Mouse (Mus musculus) heart, embryonic 10.5 days (tissue): Measurements from ENCODE around the gene Il33. TPM values are rescaled to one million over a fixed set of nuclear protein-coding genes. Genes with fewer than 3 reads are reported as not detected.

ENCODE experiments used
- DNase-seq: peaks from one replicate; pipeline ENCODE4 v3.0.0-alpha.2; 2017; ENCODE audit warnings: low spot score
- H3K27ac ChIP-seq: fragments of 300-500 bp; sonication (generic); 2 replicates; pipeline ENCODE4 v1.5.1; 2016; ENCODE audit warnings: mild to moderate bottlenecking
- H3K27me3 ChIP-seq: fragments of 300-500 bp; sonication (generic); 2 replicates; pipeline ENCODE4 v1.6.1; 2016; ENCODE audit warnings: mild to moderate bottlenecking; ENCODE audit not compliant: poor library complexity, insufficient read depth, severe bottlenecking
- H3K36me3 ChIP-seq: fragments of 300-500 bp; sonication (generic); 2 replicates; pipeline ENCODE4 v1.6.1; 2016; ENCODE audit warnings: mild to moderate bottlenecking, moderate library complexity
- H3K4me1 ChIP-seq: fragments of 300-500 bp; sonication (generic); 2 replicates; pipeline ENCODE4 v1.6.1; 2016; ENCODE audit warnings: mild to moderate bottlenecking
- H3K4me3 ChIP-seq: fragments of 300-500 bp; sonication (generic); 2 replicates; pipeline ENCODE4 v1.5.1; 2016; ENCODE audit warnings: mild to moderate bottlenecking, moderate library complexity
- H3K9me3 ChIP-seq: fragments of 300-500 bp; sonication (generic); 2 replicates; pipeline ENCODE4 v1.6.1; 2016; ENCODE audit warnings: mild to moderate bottlenecking, moderate library complexity
- WGBS: fragments of 180-500 bp; shearing (Covaris S2); methylation state at CpG from one replicate; pipeline ENCODE4 v1.1.7; 2016; 5-methylcytosine and 5-hydroxymethylcytosine counted together
- polyA plus RNA-seq: library from polyadenylated mRNA; unstranded; fragments of >200 nt; fragmentation: Nextera tagmentation; extraction: Ambion mirVana; gene quantifications from 2 replicates; pipeline ENCODE4 v1.2.1, GENCODE M21; 2016

Il33 gene
- 1.1 and 1.7 TPM in 2 replicates for polyA plus RNA-seq

DNA sequence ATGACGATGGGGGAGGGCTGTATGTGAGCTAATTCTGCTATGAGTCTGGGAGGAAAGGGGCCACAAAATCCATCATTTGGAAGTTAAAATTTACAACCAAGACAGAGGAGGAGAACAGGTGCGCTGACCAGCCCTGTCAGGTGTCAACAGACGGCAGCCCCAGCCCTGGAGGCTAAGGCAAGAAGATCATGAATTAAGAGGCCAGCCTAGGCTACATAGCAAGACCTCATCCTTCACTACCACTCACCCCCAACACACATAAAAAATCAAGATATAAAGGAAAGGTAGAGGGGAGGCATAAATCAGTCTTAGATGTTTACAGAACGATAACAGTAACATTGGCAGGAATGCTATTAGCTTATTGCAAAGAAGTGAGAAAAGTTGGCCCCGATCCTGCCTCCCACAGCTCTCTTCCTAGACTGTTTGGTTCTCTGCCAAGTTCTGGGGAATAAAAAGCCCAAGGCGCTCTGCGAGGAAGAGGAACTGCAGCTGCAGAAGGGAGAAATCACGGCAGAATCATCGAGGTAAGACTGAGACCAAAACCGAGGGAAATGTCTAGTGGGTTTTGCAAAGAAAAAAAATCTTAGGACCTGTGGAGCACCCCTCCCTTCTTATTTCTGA lies at the start of gene Il33:
Gene Il33 (plus strand): TSS at position 477 of the 621 bp plus-strand sequence.
- Histone ChIP-seq H3K4me3 (no peak within 1 kb of the TSS), H3K36me3 (no peaks in the 10 kb centered on the region), H3K27ac (no peak within 1 kb of the TSS), H3K27me3 (no peaks in the 10 kb centered on the region), H3K9me3 (no peaks in the 10 kb centered on the region), H3K4me1 (peaks cover 13% of the 10 kb centered on the region)
- WGBS: 66% methylated on average over 10 of the region's 10 CpGs
- DNase-seq: no peak

DNA sequence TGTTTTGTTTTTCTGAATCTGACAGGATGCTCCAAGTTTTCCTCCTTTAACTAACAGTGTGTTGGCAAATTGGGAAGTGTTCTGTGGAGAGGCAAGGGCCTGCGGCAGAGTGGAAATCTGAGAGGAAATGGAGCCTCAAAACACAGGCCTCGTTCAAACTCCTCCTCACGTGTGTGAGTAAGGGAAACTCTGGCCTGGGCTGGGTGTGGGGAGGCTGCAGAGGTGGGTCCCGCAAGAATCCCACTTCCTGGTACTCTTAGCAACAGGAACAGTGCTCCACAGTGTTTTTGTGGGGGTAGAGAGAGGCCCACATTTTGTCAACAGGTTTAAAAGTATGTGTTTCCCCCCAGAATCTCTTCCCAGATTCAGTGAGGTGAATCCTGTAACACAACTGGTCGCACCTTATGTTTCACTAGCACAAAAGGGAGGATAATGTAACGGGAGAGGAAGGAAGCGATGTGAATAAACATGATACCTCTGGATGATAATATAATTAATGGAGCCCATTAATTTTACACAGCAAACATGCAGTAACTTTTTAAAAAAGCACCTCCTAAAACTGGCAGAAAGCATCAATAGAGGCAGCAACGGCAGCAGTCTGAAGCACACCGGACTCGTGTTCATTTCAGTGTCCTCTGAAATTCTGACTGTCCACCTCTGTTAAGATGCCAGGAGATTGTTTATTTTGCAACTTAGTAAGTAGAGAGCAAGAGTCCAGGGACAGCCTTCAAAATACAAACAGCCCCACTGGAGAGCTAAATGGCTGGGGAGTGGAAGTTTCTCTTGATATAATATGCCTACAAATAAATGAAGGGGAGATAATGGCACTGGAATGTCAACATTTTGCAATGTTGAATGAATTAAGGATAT lies 47.3 kb upstream of the Il33 start:
- Histone ChIP-seq H3K4me3 (no peak overlapping the region), H3K27ac (no peak overlapping the region), H3K36me3 (no peaks in the 10 kb centered on the region), H3K4me1 (no peaks in the 10 kb centered on the region), H3K27me3 (no peaks in the 10 kb centered on the region), H3K9me3 (no peaks in the 10 kb centered on the region)
- no peak for DNase-seq
- 64% methylated on average over 10 of the region's 10 CpGs for WGBS

DNA sequence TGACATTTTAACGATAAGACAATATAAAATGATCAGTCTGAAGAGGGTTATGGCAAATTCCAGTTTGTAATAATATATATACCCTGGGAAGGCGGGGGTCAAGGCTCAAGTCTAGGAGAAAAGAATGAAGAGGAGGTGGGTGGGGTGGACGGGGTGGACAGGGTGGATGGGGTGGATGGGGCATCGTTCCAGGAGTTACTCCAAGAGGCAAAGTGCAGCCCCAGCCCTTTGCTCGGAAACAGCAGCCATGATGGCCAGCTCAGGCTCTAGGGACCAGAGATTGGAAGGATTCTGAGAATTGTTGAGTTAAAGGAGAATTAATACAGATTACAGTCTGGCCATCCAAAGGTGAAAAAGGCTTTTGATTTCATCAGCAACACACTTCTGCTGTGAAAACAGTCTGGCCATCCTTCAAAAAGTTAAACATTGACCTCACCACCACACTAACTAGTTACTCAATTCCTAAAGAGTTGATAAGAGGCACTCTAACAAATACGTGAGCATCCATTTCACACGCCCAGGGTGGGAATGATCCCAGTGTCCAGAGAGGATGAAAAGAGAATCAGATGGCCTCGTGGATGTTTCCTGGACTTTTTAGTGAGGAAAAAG lies 45.9 kb upstream of the Il33 start:
- 79% methylated on average over 8 of the region's 8 CpGs for WGBS
- no peak overlapping the region for H3K27ac ChIP-seq
- no peaks in the 10 kb centered on the region for H3K27me3 ChIP-seq
- H3K36me3 ChIP-seq: no peaks in the 10 kb centered on the region
- no peaks in the 10 kb centered on the region for H3K4me1 ChIP-seq
- no peaks in the 10 kb centered on the region for H3K9me3 ChIP-seq
- no peak for DNase-seq
- no peak overlapping the region for H3K4me3 ChIP-seq

DNA sequence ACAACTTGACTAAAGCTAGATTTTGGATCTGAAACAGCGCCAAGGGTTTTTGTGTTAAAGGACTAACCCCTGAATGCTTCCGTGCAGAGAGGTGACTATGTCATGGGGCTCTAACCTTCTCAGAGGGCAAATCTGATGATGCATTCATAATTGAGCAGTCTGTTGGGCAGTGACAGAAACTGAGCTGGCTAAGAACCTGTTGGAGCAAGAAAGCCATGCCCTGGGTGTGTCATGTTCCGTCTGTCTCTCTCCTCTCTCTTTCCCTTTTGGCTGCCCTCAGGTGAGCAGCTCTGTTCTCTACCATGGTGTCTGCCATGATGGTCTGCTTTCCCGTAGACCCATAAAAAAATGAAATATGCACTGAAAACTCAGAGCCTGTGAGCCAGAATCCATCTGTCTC lies 44.0 kb upstream of the Il33 start:
- H3K9me3 ChIP-seq: no peaks in the 10 kb centered on the region
- no peak overlapping the region for H3K27ac ChIP-seq
- no peaks in the 10 kb centered on the region for H3K36me3 ChIP-seq
- H3K4me3 ChIP-seq: no peak overlapping the region
- no peaks in the 10 kb centered on the region for H3K4me1 ChIP-seq
- 88% methylated on average over 4 of the region's 4 CpGs for WGBS
- DNase-seq: no peak
- no peaks in the 10 kb centered on the region for H3K27me3 ChIP-seq

DNA sequence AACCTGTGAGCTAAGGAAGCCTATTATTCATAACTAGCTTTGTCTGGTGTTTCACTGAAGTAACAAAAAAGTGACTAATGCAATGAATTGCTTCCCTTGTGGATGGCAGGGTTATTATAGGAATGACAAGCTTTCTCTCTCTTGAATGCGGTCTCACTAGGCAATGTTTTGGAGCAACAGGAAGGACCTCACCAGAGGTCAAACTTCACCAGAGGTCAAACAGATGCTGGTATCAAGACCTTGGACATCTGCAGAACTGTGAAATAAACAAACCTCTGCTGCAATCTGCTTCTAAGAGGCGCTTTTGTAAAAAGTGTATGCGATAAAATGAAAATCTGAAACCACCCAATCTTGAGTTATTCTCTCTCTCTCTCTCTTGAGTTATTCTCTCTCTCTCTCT lies 42.2 kb upstream of the Il33 start:
- no peaks in the 10 kb centered on the region for H3K9me3 ChIP-seq
- no peaks in the 10 kb centered on the region for H3K4me1 ChIP-seq
- H3K36me3 ChIP-seq: no peaks in the 10 kb centered on the region
- H3K4me3 ChIP-seq: no peak overlapping the region
- no peaks in the 10 kb centered on the region for H3K27me3 ChIP-seq
- H3K27ac ChIP-seq: no peak overlapping the region
- DNase-seq: no peak
- WGBS: 87% methylated on average over 3 of the region's 3 CpGs

DNA sequence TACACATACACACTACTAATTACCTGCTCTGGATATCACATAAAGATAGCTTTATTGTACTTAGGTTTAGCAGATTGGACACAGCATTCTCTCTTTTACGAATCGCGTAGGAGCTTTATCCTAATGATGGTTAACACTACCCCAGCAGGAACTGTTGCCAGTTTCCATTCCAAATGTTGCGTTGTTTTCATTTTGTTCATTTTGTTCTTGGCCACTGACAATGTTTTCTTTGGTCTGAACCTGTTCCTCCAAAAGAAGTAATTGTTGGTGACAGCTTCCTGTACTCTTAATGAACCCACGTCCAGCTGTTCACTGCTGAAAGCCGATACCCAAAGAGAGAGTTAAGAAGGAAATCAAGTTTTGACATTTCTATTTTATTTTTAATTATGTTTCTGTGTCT lies 39.4 kb upstream of the Il33 start:
- H3K27ac ChIP-seq: no peak overlapping the region
- no peak overlapping the region for H3K4me3 ChIP-seq
- WGBS: 82% methylated on average over 6 of the region's 6 CpGs
- H3K9me3 ChIP-seq: no peaks in the 10 kb centered on the region
- no peaks in the 10 kb centered on the region for H3K36me3 ChIP-seq
- H3K27me3 ChIP-seq: no peaks in the 10 kb centered on the region
- DNase-seq: no peak
- no peaks in the 10 kb centered on the region for H3K4me1 ChIP-seq

DNA sequence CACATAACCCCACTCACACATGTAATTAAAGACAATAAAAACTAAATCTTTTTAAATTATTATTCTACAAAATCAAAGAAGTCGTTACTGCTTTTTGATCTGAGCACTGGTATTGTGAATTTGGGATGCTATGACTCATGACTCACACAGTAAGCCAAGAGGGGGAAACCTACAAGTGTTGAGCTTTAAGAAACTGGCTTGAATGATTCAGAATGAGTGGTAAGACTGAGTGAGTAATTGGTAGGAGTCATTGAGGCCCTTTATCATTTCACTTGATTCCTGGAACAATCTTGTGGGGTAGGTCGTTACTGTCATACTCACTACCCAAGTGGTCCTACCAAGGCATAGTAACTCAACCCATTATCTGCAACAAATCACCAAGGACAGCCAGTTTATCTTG lies 37.4 kb upstream of the Il33 start:
- H3K27me3 ChIP-seq: no peaks in the 10 kb centered on the region
- no peak overlapping the region for H3K4me3 ChIP-seq
- WGBS: 84% methylated on average over 2 of the region's 2 CpGs
- no peaks in the 10 kb centered on the region for H3K4me1 ChIP-seq
- no peak for DNase-seq
- no peak overlapping the region for H3K27ac ChIP-seq
- H3K9me3 ChIP-seq: no peaks in the 10 kb centered on the region
- no peaks in the 10 kb centered on the region for H3K36me3 ChIP-seq

DNA sequence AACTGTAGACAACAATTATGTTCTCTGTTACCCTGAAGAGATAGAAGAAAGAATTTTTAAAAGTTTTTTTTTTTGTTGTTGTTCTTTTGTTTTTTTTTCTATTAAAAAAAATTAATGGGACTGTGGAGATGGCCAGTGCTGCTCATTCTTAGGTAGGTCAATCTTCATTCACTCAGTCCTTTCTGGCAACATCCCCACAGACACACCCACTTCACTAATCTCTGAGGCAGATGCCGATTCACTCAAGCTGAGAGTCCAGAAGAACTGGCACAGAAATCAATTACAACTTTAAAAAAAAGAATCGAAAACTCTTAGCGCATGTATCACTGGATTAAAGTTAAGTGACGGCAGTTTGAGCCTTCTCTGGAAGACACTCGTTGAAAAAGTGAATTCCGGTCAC lies 36.0 kb upstream of the Il33 start:
- WGBS: 85% methylated on average over 6 of the region's 6 CpGs
- H3K9me3 ChIP-seq: no peaks in the 10 kb centered on the region
- no peak for DNase-seq
- H3K4me3 ChIP-seq: no peak overlapping the region
- H3K27ac ChIP-seq: no peak overlapping the region
- H3K4me1 ChIP-seq: no peaks in the 10 kb centered on the region
- H3K36me3 ChIP-seq: no peaks in the 10 kb centered on the region
- no peaks in the 10 kb centered on the region for H3K27me3 ChIP-seq

DNA sequence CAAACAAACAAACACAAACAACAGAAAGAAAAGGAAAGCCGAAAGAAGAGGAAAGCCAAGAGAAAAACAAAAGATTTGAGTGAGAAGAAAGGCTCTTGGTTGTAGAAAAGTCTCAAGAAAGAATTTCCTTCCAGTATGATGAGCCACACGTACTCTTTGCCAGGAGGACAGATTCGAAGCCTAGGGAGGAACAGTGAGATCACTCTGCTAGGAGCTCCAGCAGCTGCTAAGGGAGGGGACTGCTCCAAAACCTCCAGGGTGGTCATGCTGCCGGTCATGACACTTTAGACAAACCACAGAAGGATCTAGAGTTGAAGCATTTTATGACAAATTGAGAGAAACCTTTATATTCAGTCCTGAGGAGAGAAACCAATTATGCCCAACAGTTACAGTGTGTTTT lies 32.9 kb upstream of the Il33 start:
- DNase-seq: no peak
- no peaks in the 10 kb centered on the region for H3K36me3 ChIP-seq
- H3K4me1 ChIP-seq: no peaks in the 10 kb centered on the region
- no peaks in the 10 kb centered on the region for H3K9me3 ChIP-seq
- H3K27ac ChIP-seq: no peak overlapping the region
- H3K27me3 ChIP-seq: no peaks in the 10 kb centered on the region
- 70% methylated on average over 4 of the region's 4 CpGs for WGBS
- H3K4me3 ChIP-seq: no peak overlapping the region

DNA sequence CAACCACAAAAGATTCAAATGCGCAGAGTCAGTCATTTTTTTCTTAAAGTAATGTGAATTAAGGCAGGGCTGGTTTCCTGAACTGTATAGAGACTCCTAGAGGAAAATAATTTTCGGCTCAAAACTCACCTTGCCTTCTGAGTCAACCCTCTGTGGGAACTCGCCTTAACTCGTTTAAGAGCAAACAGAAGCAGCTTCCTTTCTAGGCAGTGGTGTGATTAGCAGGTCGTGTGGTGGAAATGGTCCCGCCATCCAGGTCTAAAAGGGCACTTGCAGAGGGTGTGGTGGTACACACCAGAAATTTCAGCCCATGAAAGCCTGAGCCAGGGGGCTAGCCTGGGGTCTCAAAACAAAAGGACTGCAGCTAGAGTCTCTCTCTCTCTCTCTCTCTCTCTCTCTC lies 32.1 kb upstream of the Il33 start:
- Histone ChIP-seq H3K4me3 (no peak overlapping the region), H3K9me3 (no peaks in the 10 kb centered on the region), H3K27ac (no peak overlapping the region), H3K27me3 (no peaks in the 10 kb centered on the region), H3K36me3 (no peaks in the 10 kb centered on the region), H3K4me1 (no peaks in the 10 kb centered on the region)
- no peak for DNase-seq
- 55% methylated on average over 6 of the region's 6 CpGs for WGBS

DNA sequence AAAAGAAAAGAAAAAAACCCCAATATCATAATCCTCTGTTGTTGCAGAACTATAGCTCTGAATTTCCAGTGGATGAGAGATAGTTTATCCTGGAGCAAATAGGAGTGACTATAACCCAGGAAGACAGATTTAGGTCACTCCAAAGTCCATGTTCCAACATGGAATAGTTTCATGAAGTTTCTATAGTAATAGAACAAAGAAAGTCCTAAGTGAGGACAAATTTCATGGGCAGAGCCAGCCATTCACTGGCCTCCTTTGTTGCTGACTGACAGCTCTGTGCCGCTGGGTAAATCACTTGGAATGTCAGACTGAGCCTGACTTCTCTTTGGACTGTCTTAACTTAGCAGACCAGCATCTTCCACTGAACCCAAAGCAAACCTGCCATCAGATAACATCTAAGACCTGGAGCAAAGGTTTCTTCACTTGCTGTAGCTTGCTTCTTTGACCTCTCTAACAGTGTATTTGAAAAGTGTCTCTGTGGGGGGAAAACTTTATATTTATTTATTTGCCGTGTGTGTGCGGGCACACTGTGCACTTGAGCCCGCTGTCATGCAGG lies 31.1 kb upstream of the Il33 start:
- no peak overlapping the region for H3K27ac ChIP-seq
- no peak for DNase-seq
- H3K27me3 ChIP-seq: no peaks in the 10 kb centered on the region
- H3K4me3 ChIP-seq: no peak overlapping the region
- H3K36me3 ChIP-seq: no peaks in the 10 kb centered on the region
- no peaks in the 10 kb centered on the region for H3K9me3 ChIP-seq
- 82% methylated on average over 4 of the region's 4 CpGs for whole genome bisulfite sequencing
- no peaks in the 10 kb centered on the region for H3K4me1 ChIP-seq

DNA sequence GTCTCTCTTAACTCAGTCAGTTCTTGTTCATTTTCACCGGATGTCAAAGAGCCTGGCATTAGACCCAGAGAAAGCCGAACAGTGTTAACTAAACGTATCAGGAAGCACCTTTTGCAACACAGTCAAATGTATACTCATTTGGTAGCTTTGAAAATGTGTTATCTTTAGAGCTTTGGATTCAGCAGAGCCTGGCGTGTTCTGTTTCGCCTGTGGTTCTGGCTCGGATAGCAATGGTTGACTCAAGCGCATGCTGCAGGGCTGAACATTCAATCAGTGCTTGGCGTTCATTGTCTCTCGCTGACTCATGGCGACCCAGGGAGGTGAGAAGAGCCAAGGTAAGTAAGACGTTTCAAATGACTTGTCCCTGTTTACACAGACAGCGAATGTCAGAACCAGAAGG lies 30.5 kb upstream of the Il33 start:
- Histone ChIP-seq H3K4me3 (no peak overlapping the region), H3K4me1 (no peaks in the 10 kb centered on the region), H3K36me3 (no peaks in the 10 kb centered on the region), H3K27me3 (no peaks in the 10 kb centered on the region), H3K9me3 (peaks cover 1% of the 10 kb centered on the region; the same call in 1 of the 2 replicates), H3K27ac (no peak overlapping the region)
- WGBS: 80% methylated on average over 12 of the region's 12 CpGs
- DNase-seq: no peak

DNA sequence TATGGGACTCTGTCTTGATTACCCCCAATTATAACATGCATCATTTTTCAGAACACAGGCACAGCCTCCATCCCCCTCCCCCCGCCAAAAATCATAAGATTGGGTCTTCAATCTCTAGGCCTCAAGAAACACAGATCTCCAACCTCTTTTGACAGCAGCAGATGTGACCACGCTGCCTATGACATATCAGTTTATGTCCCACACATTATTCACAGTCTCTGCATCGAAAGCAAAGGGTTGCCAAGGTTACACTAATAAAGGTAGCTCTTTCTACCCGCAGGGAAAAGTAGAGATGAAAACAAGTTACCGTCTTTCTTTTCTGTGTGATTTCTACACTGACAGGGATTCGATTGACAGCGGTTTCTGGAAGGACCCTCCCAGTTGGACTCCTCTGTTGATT lies 29.9 kb upstream of the Il33 start:
- Histone ChIP-seq H3K9me3 (peaks cover 8% of the 10 kb centered on the region), H3K36me3 (no peaks in the 10 kb centered on the region), H3K4me1 (no peaks in the 10 kb centered on the region), H3K27ac (no peak overlapping the region), H3K4me3 (no peak overlapping the region), H3K27me3 (no peaks in the 10 kb centered on the region)
- no peak for DNase-seq
- 82% methylated on average over 7 of the region's 7 CpGs for WGBS
